Mouse (Mus musculus) urinary bladder, adult 2 months (tissue): ENCODE data around the gene Depdc1a. TPM values are rescaled to one million over a fixed set of nuclear protein-coding genes. Genes with fewer than 3 reads are reported as not detected.
"Not testable (repeated sequence)": the region's sequence is repeated elsewhere in the genome, so short reads cannot be mapped to it uniquely, and the experiment has no call there.

Experiments used
- DNase-seq: peaks from one replicate; pipeline ENCODE4 v3.0.0; 2022; ENCODE audit warnings: low spot score
- polyA plus RNA-seq: library from polyadenylated mRNA; depleted of rRNA; stranded (reverse); fragments of >200 nt; gene quantifications from 2 replicates; pipeline ENCODE4 v1.2.3, GENCODE M21; 2012; rRNA removed

Gene Depdc1a
- polyA plus RNA-seq, result 0.74 and 0.78 TPM in 2 replicates

GRCm38 (mm10) chr3:159495243-159495801, at the start of gene Depdc1a:
Depdc1a (plus strand) TSS chr3:159495433.
- DNase-seq, result peak; percentile 77

GRCm38 (mm10) chr3:159470059-159470458, 25.2 kb upstream of the Depdc1a start:
- no peak for DNase-seq

- DNase-seq, result no peak
Measured at GRCm38 (mm10) chr3:159475465-159475864, 19.8 kb upstream of the Depdc1a start.

GRCm38 (mm10) chr3:159477250-159477962, 17.8 kb upstream of the Depdc1a start:
- DNase-seq, result no peak

- not testable (repeated sequence) for DNase-seq
Measured at GRCm38 (mm10) chr3:159494709-159495108, 524 bp upstream of the Depdc1a start.

- no peak for DNase-seq
Measured at GRCm38 (mm10) chr3:159508899-159509298, 13.7 kb downstream of the Depdc1a start.

GRCm38 (mm10) chr3:159528563-159528962, 33.3 kb downstream of the Depdc1a start:
- DNase-seq, result no peak

- DNase-seq, result no peak
Measured at GRCm38 (mm10) chr3:159548303-159548702, 53.1 kb downstream of the Depdc1a start.

- DNase-seq, result no peak
Measured at GRCm38 (mm10) chr3:159550224-159550623, 55.0 kb downstream of the Depdc1a start.

Other genes starting within 250 kb of the Depdc1a start
- 0.12 and 0.15 TPM in 2 replicates for gene Rpe65, start 103.7 kb downstream of the Depdc1a start, polyA plus RNA-seq